Mouse (Mus musculus) intestine, embryonic 16.5 days (tissue): Measurements from ENCODE around the gene Mgst3. TPM values are rescaled to one million over a fixed set of nuclear protein-coding genes. Genes with fewer than 3 reads are reported as not detected.
"Not testable (repeated sequence)": the region's sequence is repeated elsewhere in the genome, so short reads cannot be mapped to it uniquely, and the experiment has no call there.

Source experiments
- ATAC-seq: fragments of 200-750 bp; cut with Nextera tagmentation; 2 replicates; pipeline ENCODE4 v1.8.0; 2017; ENCODE audit warnings: moderate TSS enrichment, moderate library complexity
- H3K27ac ChIP-seq: fragments of 300-500 bp; sonication (generic); 2 replicates; pipeline ENCODE4 v1.5.1; 2014; ENCODE audit warnings: mild to moderate bottlenecking, low read length
- H3K27me3 ChIP-seq: fragments of 300-500 bp; sonication (generic); replicated peaks from 2 replicates; pipeline ENCODE4 v1.6.1; 2014; ENCODE audit warnings: low read length, control low read depth, mixed read lengths; ENCODE audit not compliant: control insufficient read depth, insufficient read depth
- H3K36me3 ChIP-seq: fragments of 300-500 bp; sonication (generic); 2 replicates; pipeline ENCODE4 v1.6.1; 2014; ENCODE audit warnings: low read length, control low read depth; ENCODE audit not compliant: control insufficient read depth, insufficient read depth
- H3K4me1 ChIP-seq: fragments of 300-500 bp; sonication (generic); 2 replicates; pipeline ENCODE4 v1.6.1; 2014; ENCODE audit warnings: low read length, control low read depth, mixed read lengths; ENCODE audit not compliant: control insufficient read depth, insufficient read depth
- H3K4me2 ChIP-seq: fragments of 300-500 bp; sonication (generic); 2 replicates; pipeline ENCODE4 v1.6.1; 2014; ENCODE audit warnings: low read depth, low read length, control low read depth
- H3K4me3 ChIP-seq: fragments of 300-500 bp; sonication (generic); 2 replicates; pipeline ENCODE4 v1.5.1; 2014; ENCODE audit warnings: mild to moderate bottlenecking, low read length
- H3K9ac ChIP-seq: fragments of 300-500 bp; sonication (generic); 2 replicates; pipeline ENCODE4 v1.6.1; 2014; ENCODE audit warnings: low read depth, low read length
- H3K9me3 ChIP-seq: fragments of 300-500 bp; sonication (generic); 2 replicates; pipeline ENCODE4 v1.6.1; 2016; ENCODE audit warnings: low read length, control low read depth; ENCODE audit not compliant: control insufficient read depth
- WGBS: fragments of 180-500 bp; shearing (Covaris S2); extraction: QIAGEN DNeasy Blood & Tissue Kit; methylation state at CpG from one replicate; pipeline ENCODE4 v1.1.7; 2014; 5-methylcytosine and 5-hydroxymethylcytosine counted together
- polyA plus RNA-seq: library from polyadenylated mRNA; unstranded; fragments of >200 nt; fragmentation: Nextera tagmentation; extraction: Ambion mirVana; gene quantifications from 2 replicates; pipeline ENCODE4 v1.2.1, GENCODE M21; 2015

Gene Mgst3
- polyA plus RNA-seq, 1 experiment from 2014 or later, result 381 TPM

- ATAC-seq, result no peak
- H3K36me3 ChIP-seq, result peaks cover 3% of the 10 kb centered on the region
- peaks cover 5% of the 10 kb centered on the region for H3K4me1 ChIP-seq
- 85% methylated on average over 14 of the region's 14 CpGs for WGBS
- no peak overlapping the region for H3K4me3 ChIP-seq
- H3K9me3 ChIP-seq, result no peaks in the 10 kb centered on the region
- H3K9ac ChIP-seq, result no peak overlapping the region
- H3K4me2 ChIP-seq, result no peak overlapping the region
- no peaks in the 10 kb centered on the region for H3K27me3 ChIP-seq
- H3K27ac ChIP-seq, result no peak overlapping the region
Observed at GRCm38 (mm10) chr1:167352403-167352802, 41.2 kb downstream of the Mgst3 start.

GRCm38 (mm10) chr1:167350597-167351415, 42.8 kb downstream of the Mgst3 start:
- Histone ChIP-seq H3K9ac (peak overlapping the region; percentile 86), H3K27ac (peak overlapping the region; percentile 94), H3K27me3 (no peaks in the 10 kb centered on the region), H3K36me3 (no peaks in the 10 kb centered on the region; the same call in 1 of the 2 replicates), H3K4me2 (peak overlapping the region; percentile 73), H3K4me1 (peaks cover 5% of the 10 kb centered on the region), H3K9me3 (no peaks in the 10 kb centered on the region), H3K4me3 (peak overlapping the region; percentile 70)
- WGBS, result 26% methylated on average over 13 of the region's 13 CpGs
- ATAC-seq, result no peak; the same call in 1 of the 2 replicates

- peak; percentile 97 for ATAC-seq
- Histone ChIP-seq H3K9ac (peak within 1 kb of the TSS; percentile 86), H3K4me1 (peaks cover 5% of the 10 kb centered on the region), H3K36me3 (no peaks in the 10 kb centered on the region; the same call in 1 of the 2 replicates), H3K4me2 (peak within 1 kb of the TSS; percentile 73), H3K27me3 (no peaks in the 10 kb centered on the region), H3K9me3 (no peaks in the 10 kb centered on the region), H3K27ac (peak within 1 kb of the TSS; percentile 94), H3K4me3 (peak within 1 kb of the TSS; percentile 70)
- under 1% methylated on average over 48 of the region's 55 CpGs for WGBS
Observed at GRCm38 (mm10) chr1:167349815-167350596, 43.6 kb downstream of the Mgst3 start, which contains the start of gene Aldh9a1. Aldh9a1 (plus strand) TSS chr1:167349991.

- whole genome bisulfite sequencing, result 58% methylated on average over 3 of the region's 3 CpGs
- H3K4me3 ChIP-seq, H3K4me1 ChIP-seq, H3K27ac ChIP-seq, H3K9ac ChIP-seq, H3K9me3 ChIP-seq, H3K4me2 ChIP-seq, H3K27me3 ChIP-seq, ATAC-seq, H3K36me3 ChIP-seq: not testable (repeated sequence)
Observed at GRCm38 (mm10) chr1:167349206-167349605, 44.4 kb downstream of the Mgst3 start.

- H3K4me2 ChIP-seq, ATAC-seq, H3K4me3 ChIP-seq, H3K9me3 ChIP-seq, H3K9ac ChIP-seq, H3K36me3 ChIP-seq, H3K4me1 ChIP-seq, H3K27ac ChIP-seq, H3K27me3 ChIP-seq: not testable (repeated sequence)
- 83% methylated on average over 10 of the region's 10 CpGs for WGBS
Observed at GRCm38 (mm10) chr1:167345994-167346520, 47.6 kb downstream of the Mgst3 start.

- Histone ChIP-seq H3K9ac (no peak overlapping the region), H3K9me3 (no peaks in the 10 kb centered on the region), H3K27me3 (no peaks in the 10 kb centered on the region; the same call in 1 of the 2 replicates), H3K4me1 (peaks cover 2% of the 10 kb centered on the region; the same call in 1 of the 2 replicates), H3K4me3 (no peak overlapping the region), H3K36me3 (no peaks in the 10 kb centered on the region), H3K27ac (no peak overlapping the region), H3K4me2 (no peak overlapping the region)
- 88% methylated on average over 10 of the region's 10 CpGs for WGBS
- no peak for ATAC-seq
Observed at GRCm38 (mm10) chr1:167342831-167343230, 50.8 kb downstream of the Mgst3 start.

GRCm38 (mm10) chr1:167340910-167341528, 52.6 kb downstream of the Mgst3 start:
- 93% methylated on average over 3 of the region's 3 CpGs for WGBS
- peak overlapping the region; percentile 88; the same call in 1 of the 2 replicates for H3K4me2 ChIP-seq
- no peaks in the 10 kb centered on the region for H3K36me3 ChIP-seq

GRCm38 (mm10) chr1:167340111-167340787, 53.4 kb downstream of the Mgst3 start:
- Histone ChIP-seq H3K27ac (no peak overlapping the region), H3K9me3 (no peaks in the 10 kb centered on the region), H3K4me1 (peaks cover 2% of the 10 kb centered on the region; the same call in 1 of the 2 replicates), H3K4me3 (peak overlapping the region; percentile 56), H3K4me2 (peak overlapping the region; percentile 88), H3K9ac (peak overlapping the region; percentile 62), H3K36me3 (no peaks in the 10 kb centered on the region), H3K27me3 (no peaks in the 10 kb centered on the region; the same call in 1 of the 2 replicates)
- WGBS, result 2% methylated on average over 47 of the region's 47 CpGs
- peak; percentile 65 for ATAC-seq

More at GRCm38 (mm10) chr1:167340910-167341528, 52.6 kb downstream of the Mgst3 start:
- Histone ChIP-seq H3K27ac (no peak overlapping the region), H3K27me3 (no peaks in the 10 kb centered on the region; the same call in 1 of the 2 replicates), H3K9me3 (no peaks in the 10 kb centered on the region), H3K9ac (no peak overlapping the region), H3K4me3 (no peak overlapping the region), H3K4me1 (peaks cover 2% of the 10 kb centered on the region; the same call in 1 of the 2 replicates)
- ATAC-seq, result no peak
